Comparison of ENCODE assay signal across 18 mouse cellular contexts in genomic region chr17:5503981-5504760, GRCm38 (mm10). TPM values are rescaled to one million over a fixed set of nuclear protein-coding genes. Genes with fewer than 3 reads are reported as not detected.
DNase-seq lines count a peak whose midpoint lies in the region; ATAC-seq and TF ChIP-seq lines count a peak whose summit lies in the region.
"Had no signal": no experiment of that assay in that cellular context is flagged by ENCODE, and none has a peak within 500 bp of the region (broad histone marks: within the 10 kb centered on the region; RNA-seq: fewer than 3 reads in every experiment).

No protein-coding gene starts in this region.

- H3K36me3 ChIP-seq in liver, embryonic 12.5 days: 0 out of 2 replicates have a peak, but pooled peaks cover 4% of the 10 kb centered on the region
- H3K36me3 ChIP-seq in liver, embryonic 16.5 days (ENCODE audit: control insufficient read depth, insufficient read depth): no peaks in the 10 kb centered on the region
- H3K36me3 ChIP-seq in limb, embryonic 10.5 days: no peaks in the 10 kb centered on the region
- H3K36me3 ChIP-seq: embryonic facial prominence, embryonic 13.5 days; forebrain, embryonic 10.5 days; heart, embryonic 12.5 days; hindbrain, embryonic 10.5 days had no signal

- peaks cover 82% of the 10 kb centered on the region for H3K4me1 ChIP-seq in liver, embryonic 12.5 days
- H3K4me1 ChIP-seq in liver, embryonic 16.5 days (ENCODE audit: control insufficient read depth, low read depth, low read length): peaks cover 49% of the 10 kb centered on the region
- H3K4me1 ChIP-seq in limb, embryonic 10.5 days: no peaks in the 10 kb centered on the region
- H3K4me1 ChIP-seq: forebrain, embryonic 10.5 days; hindbrain, embryonic 10.5 days had no signal

- ATAC-seq in liver, embryonic 12.5 days: peak; percentile 16; the same call in 1 of the 2 replicates
- ATAC-seq in liver, embryonic 16.5 days (ENCODE audit: low read depth): no peak
- ATAC-seq: forebrain, embryonic 14.5 days had no signal

- peak overlapping the region; percentile 54 for H3K9ac ChIP-seq in liver, embryonic 12.5 days
- H3K9ac ChIP-seq in liver, embryonic 16.5 days (ENCODE audit: low read depth, low read length): peak overlapping the region; percentile 30; the same call in 1 of the 2 replicates
- H3K9ac ChIP-seq: embryonic facial prominence, embryonic 13.5 days; heart, embryonic 12.5 days; hindbrain, embryonic 14.5 days had no signal

- intact Hi-C loops in gastrocnemius, adult 2 months (cut with DNase I): no loop called here
- intact Hi-C loops in gastrocnemius, postnatal 36 days (cut with DNase I): no loop called here

- peak overlapping the region; percentile 74 for H3K4me2 ChIP-seq in liver, embryonic 12.5 days
- H3K4me2 ChIP-seq in liver, embryonic 16.5 days (ENCODE audit: low read depth, low read length): peak overlapping the region; percentile 25
- H3K4me2 ChIP-seq: embryonic facial prominence, embryonic 13.5 days; heart, embryonic 12.5 days; hindbrain, embryonic 14.5 days had no signal

- TF ChIP-seq CTCF in gastrocnemius, adult 2 months (IDR thresholded peaks at IDR 0.05): no peak

- no peak for DNase-seq in gastrocnemius, adult 2 months
- no peak for DNase-seq in gastrocnemius, postnatal 36 days
- no peak for DNase-seq in right cerebral cortex, postnatal 10 days (ENCODE audit: low spot score in 2 of 2)
- no peak for DNase-seq in limb, embryonic 10.5 days (ENCODE audit: low spot score)
- DNase-seq in adrenal gland, postnatal 36 days: no peak
- DNase-seq: adrenal gland, adult 8-10 months; cerebellum, adult 11 months; cerebellum, adult 8-10 months; cerebellum, postnatal 14 days; heart, adult 18-20 months had no signal

- no peaks in the 10 kb centered on the region for H3K27me3 ChIP-seq in liver, embryonic 12.5 days (replicated peaks)
- no peaks in the 10 kb centered on the region for H3K27me3 ChIP-seq in liver, embryonic 16.5 days (ENCODE audit: control insufficient read depth, insufficient read depth, low read depth, low read length)
- H3K27me3 ChIP-seq in limb, embryonic 10.5 days (ENCODE audit: low read depth, poor library complexity, severe bottlenecking): no peaks in the 10 kb centered on the region
- H3K27me3 ChIP-seq: embryonic facial prominence, embryonic 13.5 days had no signal

- WGBS in liver, embryonic 12.5 days (ENCODE audit: insufficient replicate concordance): 44% methylated on average over 8 of the region's 8 CpGs
- 47% methylated on average over 8 of the region's 8 CpGs for WGBS in liver, embryonic 16.5 days (ENCODE audit: insufficient replicate concordance)
- whole genome bisulfite sequencing in limb, embryonic 10.5 days: 91% methylated on average over 8 of the region's 8 CpGs

- H3K9me3 ChIP-seq in liver, embryonic 12.5 days (replicated peaks): no peaks in the 10 kb centered on the region
- H3K9me3 ChIP-seq in liver, embryonic 16.5 days (replicated peaks; ENCODE audit: control insufficient read depth, low read length): no peaks in the 10 kb centered on the region
- H3K9me3 ChIP-seq in limb, embryonic 10.5 days (replicated peaks): no peaks in the 10 kb centered on the region
- H3K9me3 ChIP-seq: embryonic facial prominence, embryonic 13.5 days; forebrain, embryonic 10.5 days; heart, embryonic 12.5 days; hindbrain, embryonic 10.5 days had no signal

- no peak overlapping the region for H3K4me3 ChIP-seq in gastrocnemius, adult 2 months
- 0 out of 2 replicates have a peak overlapping the region, but pooled peaks have one; percentile 14 for H3K4me3 ChIP-seq in liver, embryonic 12.5 days
- no peak overlapping the region for H3K4me3 ChIP-seq in liver, embryonic 16.5 days (ENCODE audit: low read depth, low read length)
- H3K4me3 ChIP-seq in limb, embryonic 10.5 days: no peak overlapping the region
- H3K4me3 ChIP-seq: embryonic facial prominence, embryonic 13.5 days; forebrain, embryonic 10.5 days; heart, embryonic 12.5 days; hindbrain, embryonic 10.5 days had no signal

- peak overlapping the region; percentile 61 for H3K27ac ChIP-seq in gastrocnemius, adult 2 months
- H3K27ac ChIP-seq in liver, embryonic 12.5 days: peak overlapping the region; percentile 97
- peak overlapping the region; percentile 65 for H3K27ac ChIP-seq in liver, embryonic 16.5 days (ENCODE audit: low read length)
- H3K27ac ChIP-seq in limb, embryonic 10.5 days: no peak overlapping the region
- H3K27ac ChIP-seq: embryonic facial prominence, embryonic 13.5 days; forebrain, embryonic 10.5 days; hindbrain, embryonic 10.5 days; hindbrain, embryonic 14.5 days had no signal

RNA-seq across cellular contexts. Expression of gene Zdhhc14, which starts 11.8 kb away (rescaled TPM):
- 1 to 10 TPM; 2.0 to 4.3 TPM for total RNA-seq in gastrocnemius, adult 2 months (2021)
- total RNA-seq in gastrocnemius, postnatal 36 days (2021): 1 to 10 TPM; 2.4 to 3.1 TPM
- polyA plus RNA-seq in liver, embryonic 12.5 days (2016; fragmentation: Nextera tagmentation; extraction: Ambion mirVana): 10.6 and 11.8 TPM in 2 replicates
- 2.0 and 3.0 TPM in 2 replicates for polyA plus RNA-seq in liver, embryonic 16.5 days (2015; fragmentation: Nextera tagmentation; extraction: Ambion mirVana)
- polyA plus RNA-seq in limb, embryonic 10.5 days (2016; fragmentation: Nextera tagmentation; extraction: Ambion mirVana): 0.66 and 0.77 TPM in 2 replicates
- 1 to 10 TPM; 4.4 to 5.7 TPM for total RNA-seq in adrenal gland, postnatal 36 days (2021)
